In the genomic region with DNA sequence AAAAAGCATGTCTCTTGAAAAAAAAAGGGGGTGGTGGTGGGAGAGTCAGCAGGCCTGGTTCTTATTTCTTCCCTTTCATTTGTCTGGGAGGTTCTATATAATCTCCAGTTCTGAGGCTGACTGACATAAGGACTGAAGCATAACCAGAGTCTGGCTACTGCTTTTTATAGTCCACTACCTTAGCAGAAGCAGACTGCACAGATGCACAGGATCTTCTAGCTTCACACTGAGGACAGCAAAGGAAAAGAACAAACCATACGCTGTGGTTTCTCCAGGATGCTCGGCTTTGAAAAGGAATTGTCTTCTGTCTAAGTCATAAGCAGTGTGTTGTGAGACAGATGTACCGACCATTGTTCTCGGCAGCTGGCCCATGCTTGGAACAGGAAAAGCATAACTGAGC, we compare ENCODE assay signal across 24 mouse cellular contexts. TPM values are rescaled to one million over a fixed set of nuclear protein-coding genes. Genes with fewer than 3 reads are reported as not detected.
DNase-seq lines count a peak whose midpoint lies in the region; ATAC-seq lines count a peak whose summit lies in the region.
"Had no signal": no experiment of that assay in that cellular context is flagged by ENCODE, and none has a peak within 500 bp of the region (broad histone marks: within the 10 kb centered on the region; RNA-seq: fewer than 3 reads in every experiment).

No protein-coding gene starts in this region.

- ATAC-seq in frontal cortex, adult (ENCODE audit: low TSS enrichment): peak; percentile 95
- ATAC-seq: forebrain, embryonic 14.5 days had no signal

- no peak for DNase-seq in frontal cortex, postnatal 10 days (ENCODE audit: low spot score in 2 of 2)
- DNase-seq in left cerebral cortex, postnatal 14 days (ENCODE audit: low spot score in 2 of 2): peak; percentile 36 to 41
- no peak for DNase-seq in left cerebral cortex, postnatal 4 days
- DNase-seq in brain, adult 2 months (ENCODE audit: low read depth, low spot score): peak; percentile 75
- DNase-seq in right cerebral cortex, postnatal 25 days: peak; percentile 26
- no peak for DNase-seq in heart, postnatal 36 days
- DNase-seq: adrenal gland, adult 8-10 months; cerebellum, adult 11 months; cerebellum, adult 9-11 months; gastrocnemius, adult 2 months; gastrocnemius, postnatal 36 days; heart, adult 18-20 months; heart, postnatal 4 days; kidney, adult 11 months; kidney, postnatal 14 days; liver, embryonic 13.5 days; lung, adult 18-20 months; lung, postnatal 4 days; retina, postnatal 1 day; spleen, adult 18-20 months; thymus, adult 18-20 months; thymus, postnatal 4 days had no signal

- intact Hi-C loops in left cerebral cortex, postnatal 14 days (cut with DNase I): no loop called here
- intact Hi-C loops in left cerebral cortex, postnatal 4 days (cut with DNase I): no loop called here
- intact Hi-C loops in heart, postnatal 36 days (cut with DNase I): no loop called here

RNA-seq across cellular contexts. Expression of gene Pdzrn3, which starts 19.0 kb away (rescaled TPM):
- total RNA-seq in left cerebral cortex, postnatal 14 days (2021): 10 to 100 TPM; 50.4 to 53.3 TPM
- 10 to 100 TPM; 42.6 to 47.1 TPM for total RNA-seq in left cerebral cortex, postnatal 4 days (2021)
- total RNA-seq in heart, postnatal 36 days (2021): 10 to 100 TPM; 28.6 to 40.4 TPM

Comparison
In these comparisons a context has a peak if more than half of its experiments do, and no peak if none do; other contexts are left out.
1. DNase-seq: peak in left cerebral cortex, postnatal 14 days (2 of 2), brain, adult 2 months (single experiment) and right cerebral cortex, postnatal 25 days (single experiment); none in frontal cortex, postnatal 10 days (0 of 2), left cerebral cortex, postnatal 4 days (single experiment) and heart, postnatal 36 days (0 of 2).